Mouse (Mus musculus): ENCODE measurements around the gene Mbd5. TPM values are rescaled to one million over a fixed set of nuclear protein-coding genes. Genes with fewer than 3 reads are reported as not detected.

Gene Mbd5
- polyA plus RNA-seq, 1 experiment from 2014 or later: 22.8 TPM

DNA sequence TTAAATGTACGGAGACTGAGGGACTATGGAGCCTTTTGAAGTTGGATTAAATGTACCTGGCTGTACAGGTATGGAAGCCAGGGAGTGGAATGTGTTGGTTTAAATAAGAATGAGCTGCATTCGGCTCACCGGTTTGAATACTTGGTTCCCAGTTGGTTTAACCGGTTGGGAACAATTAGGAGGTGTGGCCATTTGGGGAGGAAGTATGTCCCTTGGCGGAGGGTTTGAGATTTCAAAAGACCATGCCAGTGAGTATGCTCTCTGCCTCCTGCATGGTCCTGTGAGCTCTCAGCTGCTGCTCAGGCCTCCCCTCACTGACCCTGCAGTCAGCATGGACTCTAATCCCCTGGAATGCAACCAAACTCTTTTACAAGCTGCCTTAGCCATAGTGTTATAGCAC, 415.2 kb downstream of the Mbd5 start:
- Histone ChIP-seq H3K9ac (ENCODE audit: low read length) (no peak overlapping the region), H3K4me2 (ENCODE audit: low read length) (no peak overlapping the region), H3K36me3 (ENCODE audit: control insufficient read depth, insufficient read depth, low read length) (no peaks in the 10 kb centered on the region), H3K9me3 (ENCODE audit: control insufficient read depth, low read length) (no peaks in the 10 kb centered on the region), H3K27me3 (ENCODE audit: control insufficient read depth, insufficient read depth, low read length) (no peaks in the 10 kb centered on the region), H3K4me3 (ENCODE audit: control insufficient read depth in 1 of 2, insufficient read depth in 1 of 2, low read depth in 1 of 2, low read length in 2 of 2) (no peak overlapping the region), H3K27ac (replicated peaks in 1 of 2; ENCODE audit: control insufficient read depth in 1 of 2, insufficient read depth in 1 of 2, low read depth in 2 of 2, low read length in 2 of 2) (no peak overlapping the region), H3K4me1 (ENCODE audit: control insufficient read depth in 2 of 2, insufficient read depth in 2 of 2, low read length in 2 of 2) (peaks cover 7 to 15% of the 10 kb centered on the region in 2 experiments)
- WGBS: 54% methylated on average over 5 of the region's 5 CpGs
- ATAC-seq (ENCODE audit: insufficient number of reproducible peaks, insufficient read depth, low FRiP score, low read depth): no peak

DNA sequence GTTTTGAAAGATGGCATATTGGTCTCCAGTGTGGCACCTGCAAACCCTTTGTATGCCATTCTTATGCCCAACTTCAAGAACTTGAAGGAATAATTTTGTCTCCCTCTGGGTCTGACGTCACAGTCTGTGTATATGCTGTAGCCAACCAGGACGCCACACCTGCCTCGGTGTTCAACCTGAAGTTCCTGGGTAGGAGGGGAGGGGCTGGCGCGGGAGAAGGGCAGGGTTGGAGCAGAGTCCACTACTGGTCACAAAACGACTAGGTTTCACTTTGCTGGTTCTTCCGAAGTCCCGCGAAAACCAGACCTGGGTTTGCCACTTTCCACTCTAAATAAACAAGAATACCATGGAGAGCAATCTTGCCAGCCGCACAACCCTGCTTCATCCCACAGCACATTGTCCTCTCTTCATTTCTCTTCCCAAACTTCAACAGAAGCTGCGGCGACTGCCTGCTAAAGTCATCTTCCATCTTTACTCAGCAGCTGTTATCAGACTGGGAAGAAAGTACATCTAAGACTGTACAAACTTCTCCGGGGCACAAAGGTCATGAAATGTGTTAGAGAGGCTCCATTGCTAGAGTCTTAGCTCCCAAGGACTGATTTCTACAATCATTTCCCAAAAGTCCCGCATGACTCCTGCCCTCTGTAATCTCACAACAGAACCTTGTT, 417.7 kb downstream of the Mbd5 start:
- WGBS: 81% methylated on average over 14 of the region's 14 CpGs
- ATAC-seq (ENCODE audit: insufficient number of reproducible peaks, insufficient read depth, low FRiP score, low read depth): no peak
- Histone ChIP-seq H3K27ac (replicated peaks in 1 of 2; ENCODE audit: control insufficient read depth in 1 of 2, insufficient read depth in 1 of 2, low read depth in 2 of 2, low read length in 2 of 2) (no peak overlapping the region), H3K4me2 (ENCODE audit: low read length) (peak overlapping the region; percentile 50), H3K27me3 (ENCODE audit: control insufficient read depth, insufficient read depth, low read length) (no peaks in the 10 kb centered on the region), H3K9ac (ENCODE audit: low read length) (no peak overlapping the region), H3K4me3 (ENCODE audit: control insufficient read depth in 1 of 2, insufficient read depth in 1 of 2, low read depth in 1 of 2, low read length in 2 of 2) (no peak overlapping the region), H3K4me1 (ENCODE audit: control insufficient read depth in 2 of 2, insufficient read depth in 2 of 2, low read length in 2 of 2) (peaks cover 7 to 15% of the 10 kb centered on the region in 2 experiments), H3K36me3 (ENCODE audit: control insufficient read depth, insufficient read depth, low read length) (no peaks in the 10 kb centered on the region), H3K9me3 (ENCODE audit: control insufficient read depth, low read length) (no peaks in the 10 kb centered on the region)

DNA sequence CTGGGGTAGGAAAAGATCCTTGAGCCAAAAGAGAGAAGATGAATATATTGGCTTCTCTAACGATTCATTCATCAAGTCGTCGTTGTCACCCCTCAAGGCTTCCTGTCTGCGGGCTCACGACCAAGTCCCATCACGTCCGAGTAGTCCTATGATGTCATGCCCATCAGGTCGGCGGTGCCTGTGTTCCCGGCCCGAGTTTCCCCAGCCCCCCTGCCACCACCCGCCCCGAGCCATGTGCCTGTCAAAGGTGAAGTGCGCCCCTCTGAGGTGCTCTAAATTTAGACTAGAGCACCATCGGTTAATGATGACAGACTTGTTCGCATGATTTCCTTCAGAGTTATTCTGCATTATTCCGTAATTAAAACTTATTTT, 418.2 kb downstream of the Mbd5 start:
- H3K9ac ChIP-seq (ENCODE audit: low read length): no peak overlapping the region
- H3K4me2 ChIP-seq (ENCODE audit: low read length): peak overlapping the region; percentile 50
- no peaks in the 10 kb centered on the region for H3K36me3 ChIP-seq (ENCODE audit: control insufficient read depth, insufficient read depth, low read length)
- H3K27ac ChIP-seq (replicated peaks in 1 of 2; ENCODE audit: control insufficient read depth in 1 of 2, insufficient read depth in 1 of 2, low read depth in 2 of 2, low read length in 2 of 2): no peak overlapping the region
- no peak overlapping the region for H3K4me3 ChIP-seq (ENCODE audit: control insufficient read depth in 1 of 2, insufficient read depth in 1 of 2, low read depth in 1 of 2, low read length in 2 of 2)
- H3K27me3 ChIP-seq (ENCODE audit: control insufficient read depth, insufficient read depth, low read length): no peaks in the 10 kb centered on the region
- 22% methylated on average over 17 of the region's 17 CpGs for WGBS
- no peak; the same call in 1 of the 2 replicates for ATAC-seq (ENCODE audit: insufficient number of reproducible peaks, insufficient read depth, low FRiP score, low read depth)
- H3K9me3 ChIP-seq (ENCODE audit: control insufficient read depth, low read length): no peaks in the 10 kb centered on the region
- peaks cover 11 to 20% of the 10 kb centered on the region in 2 experiments for H3K4me1 ChIP-seq (ENCODE audit: control insufficient read depth in 2 of 2, insufficient read depth in 2 of 2, low read length in 2 of 2)

DNA sequence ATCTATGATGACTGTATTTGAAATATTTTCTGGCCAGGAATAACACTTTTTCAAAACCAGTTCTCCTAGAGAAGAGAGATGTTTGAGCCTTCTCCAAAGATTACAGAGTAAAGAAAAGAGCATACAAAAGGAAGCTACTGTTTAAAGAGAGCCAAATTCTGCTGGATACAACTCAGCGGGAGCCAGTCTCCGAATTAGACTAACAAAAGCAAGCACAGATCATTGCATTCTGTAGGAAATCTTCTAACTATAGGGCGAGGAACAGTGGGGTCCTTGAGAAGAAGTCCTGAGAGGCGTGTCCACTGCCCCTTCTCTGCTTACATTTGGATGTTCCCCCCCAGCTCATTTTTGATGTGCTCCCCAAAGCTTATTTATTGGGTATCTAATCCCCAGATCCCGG, 422.3 kb downstream of the Mbd5 start:
- no peak overlapping the region for H3K27ac ChIP-seq (replicated peaks in 1 of 2; ENCODE audit: control insufficient read depth in 1 of 2, insufficient read depth in 1 of 2, low read depth in 2 of 2, low read length in 2 of 2)
- 89% methylated on average over 5 of the region's 5 CpGs for WGBS
- H3K4me1 ChIP-seq (ENCODE audit: control insufficient read depth in 2 of 2, insufficient read depth in 2 of 2, low read length in 2 of 2): peaks cover 9 to 18% of the 10 kb centered on the region in 2 experiments
- no peaks in the 10 kb centered on the region for H3K27me3 ChIP-seq (ENCODE audit: control insufficient read depth, insufficient read depth, low read length)
- H3K4me3 ChIP-seq (ENCODE audit: control insufficient read depth in 1 of 2, insufficient read depth in 1 of 2, low read depth in 1 of 2, low read length in 2 of 2): no peak overlapping the region
- H3K9ac ChIP-seq (ENCODE audit: low read length): no peak overlapping the region
- H3K36me3 ChIP-seq (ENCODE audit: control insufficient read depth, insufficient read depth, low read length): no peaks in the 10 kb centered on the region
- ATAC-seq (ENCODE audit: insufficient number of reproducible peaks, insufficient read depth, low FRiP score, low read depth): no peak
- no peak overlapping the region for H3K4me2 ChIP-seq (ENCODE audit: low read length)
- H3K9me3 ChIP-seq (ENCODE audit: control insufficient read depth, low read length): no peaks in the 10 kb centered on the region

DNA sequence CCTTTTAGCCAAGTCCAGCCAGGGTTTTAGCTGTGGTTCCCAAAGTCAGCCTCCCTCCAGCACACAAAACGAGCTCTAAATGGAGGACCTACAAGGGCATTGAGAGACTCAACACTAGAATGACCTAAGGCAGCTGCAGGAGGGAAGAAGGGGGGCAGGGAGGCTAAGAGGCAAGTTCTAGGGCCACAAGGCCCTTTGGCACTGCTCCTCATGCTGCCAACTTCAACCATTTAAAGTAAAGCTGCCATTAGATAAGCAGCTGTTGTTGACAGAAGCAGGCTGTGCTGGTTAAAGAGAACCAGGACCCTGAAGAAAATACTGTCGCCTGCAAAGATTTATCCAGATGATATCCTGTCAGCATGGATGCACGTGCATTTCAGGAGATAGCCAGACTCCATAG, 423.3 kb downstream of the Mbd5 start:
- Histone ChIP-seq H3K9ac (ENCODE audit: low read length) (no peak overlapping the region), H3K4me3 (ENCODE audit: control insufficient read depth in 1 of 2, insufficient read depth in 1 of 2, low read depth in 1 of 2, low read length in 2 of 2) (no peak overlapping the region), H3K9me3 (ENCODE audit: control insufficient read depth, low read length) (no peaks in the 10 kb centered on the region), H3K27ac (replicated peaks in 1 of 2; ENCODE audit: control insufficient read depth in 1 of 2, insufficient read depth in 1 of 2, low read depth in 2 of 2, low read length in 2 of 2) (peak overlapping the region in 1 of 2 experiments; percentile 30; a peak in 2 of 4 replicates), H3K27me3 (ENCODE audit: control insufficient read depth, insufficient read depth, low read length) (no peaks in the 10 kb centered on the region), H3K36me3 (ENCODE audit: control insufficient read depth, insufficient read depth, low read length) (no peaks in the 10 kb centered on the region), H3K4me1 (ENCODE audit: control insufficient read depth in 2 of 2, insufficient read depth in 2 of 2, low read length in 2 of 2) (peaks cover 9 to 12% of the 10 kb centered on the region in 2 experiments), H3K4me2 (ENCODE audit: low read length) (no peak overlapping the region)
- ATAC-seq (ENCODE audit: insufficient number of reproducible peaks, insufficient read depth, low FRiP score, low read depth): peak; percentile 47; the same call in 1 of the 2 replicates
- WGBS: 13% methylated on average over 3 of the region's 3 CpGs

Other genes starting within 250 kb of the Mbd5 start
- 14.9 and 16.4 TPM in 2 replicates for gene Acvr2a, start 135.4 kb upstream of the Mbd5 start, polyA plus RNA-seq (2014; fragmentation: Nextera tagmentation; extraction: Ambion mirVana)
- gene Orc4, start 769 bp downstream of the Mbd5 start, polyA plus RNA-seq (2014; fragmentation: Nextera tagmentation; extraction: Ambion mirVana): 82.5 and 84.8 TPM in 2 replicates